Mouse (Mus musculus): ENCODE results near the gene Ifit1bl1. TPM values are rescaled to one million over a fixed set of nuclear protein-coding genes. Genes with fewer than 3 reads are reported as not detected.
"Not testable (repeated sequence)": the region's sequence is repeated elsewhere in the genome, so short reads cannot be mapped to it uniquely, and the experiment has no call there.

Gene Ifit1bl1
- polyA plus RNA-seq, 1 experiment from 2014 or later = 0.75 TPM

DNA sequence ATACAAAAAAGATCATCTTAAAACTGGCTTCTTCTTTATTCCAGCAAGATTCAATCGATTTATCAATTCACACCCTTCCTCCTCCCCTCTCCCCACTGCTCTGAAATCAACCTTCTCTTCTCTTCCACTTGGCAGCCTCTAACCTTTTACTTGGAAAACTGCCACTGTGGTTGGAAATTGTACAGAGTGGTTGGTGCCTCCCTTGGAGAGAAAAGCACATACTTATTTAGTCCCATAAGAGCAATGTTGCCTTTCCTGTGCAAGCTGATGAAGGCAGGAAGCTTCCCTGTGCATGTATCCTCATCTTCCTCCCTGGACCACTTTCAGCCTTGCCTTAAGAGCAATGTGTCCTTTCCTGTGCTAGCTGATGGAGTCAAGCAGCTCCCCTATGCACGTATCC lies 3.4 kb downstream of the Ifit1bl1 start:
- Histone ChIP-seq H3K9me3 (ENCODE audit: low read length) (no peaks in the 10 kb centered on the region), H3K27me3 (ENCODE audit: insufficient read depth, low read length) (no peaks in the 10 kb centered on the region), H3K36me3 (replicated peaks; ENCODE audit: insufficient read depth, low read length) (no peaks in the 10 kb centered on the region), H3K4me3 (ENCODE audit: low read depth, low read length) (no peak overlapping the region), H3K4me2 (ENCODE audit: low read depth, low read length) (no peak overlapping the region), H3K4me1 (ENCODE audit: insufficient read depth) (no peaks in the 10 kb centered on the region), H3K27ac (ENCODE audit: low read depth) (no peak overlapping the region), H3K9ac (replicated peaks) (no peak overlapping the region)
- TF ChIP-seq CTCF (IDR thresholded peaks at IDR 0.05; ENCODE audit: low read depth) = no peak
- no peak for TF ChIP-seq EP300 (IDR thresholded peaks at IDR 0.05; ENCODE audit: low read depth)
- DNase-seq (no peak), ATAC-seq (no peak)
- WGBS (ENCODE audit: insufficient replicate concordance) = 74% methylated on average over 2 of the region's 2 CpGs

- ATAC-seq (no peak), DNase-seq (no peak)
- Histone ChIP-seq H3K4me3 (ENCODE audit: low read depth, low read length) (no peak overlapping the region), H3K36me3 (replicated peaks; ENCODE audit: insufficient read depth, low read length) (no peaks in the 10 kb centered on the region), H3K9me3 (ENCODE audit: low read length) (no peaks in the 10 kb centered on the region), H3K27ac (ENCODE audit: low read depth) (no peak overlapping the region), H3K9ac (replicated peaks) (no peak overlapping the region), H3K4me2 (ENCODE audit: low read depth, low read length) (no peak overlapping the region), H3K27me3 (ENCODE audit: insufficient read depth, low read length) (no peaks in the 10 kb centered on the region), H3K4me1 (ENCODE audit: insufficient read depth) (no peaks in the 10 kb centered on the region)
- TF ChIP-seq EP300 (IDR thresholded peaks at IDR 0.05; ENCODE audit: low read depth) (no peak), CTCF (IDR thresholded peaks at IDR 0.05; ENCODE audit: low read depth) (no peak)
These were observed 4.9 kb downstream of the Ifit1bl1 start for GRCm38 (mm10) chr19:34596811-34597210.

DNA sequence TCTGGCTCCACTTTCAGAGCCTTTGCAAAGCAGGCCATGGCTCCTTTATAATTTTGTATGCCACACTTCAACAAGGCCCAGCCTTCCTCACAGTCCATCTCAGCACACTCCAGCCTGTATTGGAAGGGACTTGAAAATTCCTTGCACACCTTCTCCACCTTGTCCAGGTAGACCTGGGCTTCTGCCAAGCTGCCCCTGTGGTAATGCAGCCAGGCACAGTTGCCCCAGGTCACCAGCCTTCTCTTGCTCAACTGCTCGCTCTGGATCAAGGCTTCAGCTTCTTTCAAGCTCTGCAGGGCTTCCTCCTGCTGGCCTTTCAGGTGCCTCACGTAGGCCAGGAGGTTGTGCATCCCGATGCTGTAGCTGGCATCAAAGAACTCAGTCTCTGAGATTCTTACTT lies 7.2 kb downstream of the Ifit1bl1 start:
- H3K36me3 ChIP-seq (replicated peaks; ENCODE audit: insufficient read depth, low read length); DNase-seq; H3K9ac ChIP-seq (replicated peaks); H3K9me3 ChIP-seq (ENCODE audit: low read length); H3K4me3 ChIP-seq (ENCODE audit: low read depth, low read length); H3K27me3 ChIP-seq (ENCODE audit: insufficient read depth, low read length); H3K4me1 ChIP-seq (ENCODE audit: insufficient read depth); H3K27ac ChIP-seq (ENCODE audit: low read depth); ATAC-seq; H3K4me2 ChIP-seq (ENCODE audit: low read depth, low read length): not testable (repeated sequence)
- WGBS (ENCODE audit: insufficient replicate concordance) = 69% methylated on average over 3 of the region's 3 CpGs

- no peak for ATAC-seq
- Histone ChIP-seq H3K4me3 (ENCODE audit: low read depth, low read length) (no peak overlapping the region), H3K27ac (ENCODE audit: low read depth) (no peak overlapping the region), H3K36me3 (replicated peaks; ENCODE audit: insufficient read depth, low read length) (no peaks in the 10 kb centered on the region), H3K9me3 (ENCODE audit: low read length) (no peaks in the 10 kb centered on the region), H3K27me3 (ENCODE audit: insufficient read depth, low read length) (no peaks in the 10 kb centered on the region), H3K4me2 (ENCODE audit: low read depth, low read length) (no peak overlapping the region), H3K9ac (replicated peaks) (no peak overlapping the region), H3K4me1 (ENCODE audit: insufficient read depth) (no peaks in the 10 kb centered on the region)
- TF ChIP-seq EP300 (IDR thresholded peaks at IDR 0.05; ENCODE audit: low read depth) = no peak
- no peak for DNase-seq
- WGBS (ENCODE audit: insufficient replicate concordance) = 79% methylated on average over 2 of the region's 2 CpGs
These were observed 8.3 kb downstream of the Ifit1bl1 start for GRCm38 (mm10) chr19:34593456-34593855.

DNA sequence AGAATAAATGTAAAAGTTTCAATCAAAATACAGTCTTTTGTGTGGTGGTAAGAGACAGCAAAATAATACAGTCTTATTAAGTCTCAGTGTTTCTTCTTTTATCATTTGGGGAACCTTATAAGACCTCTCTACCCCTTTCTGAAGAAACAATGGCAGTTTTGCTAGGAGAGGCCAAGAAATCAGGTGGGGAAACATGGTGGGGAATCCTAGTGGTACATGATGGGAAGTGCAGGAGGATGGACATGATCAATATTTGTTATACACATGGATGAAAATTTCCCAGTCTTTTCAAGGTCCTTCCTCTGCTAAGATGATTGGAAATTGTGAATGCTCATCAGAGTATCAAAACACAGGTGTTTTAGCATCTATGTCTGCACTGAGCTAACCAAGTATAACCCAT lies 12.8 kb downstream of the Ifit1bl1 start:
- H3K4me2 ChIP-seq (ENCODE audit: low read depth, low read length) = no peak overlapping the region
- H3K4me3 ChIP-seq (ENCODE audit: low read depth, low read length) = no peak overlapping the region
- H3K27me3 ChIP-seq (ENCODE audit: insufficient read depth, low read length) = no peaks in the 10 kb centered on the region
- no peaks in the 10 kb centered on the region for H3K9me3 ChIP-seq (ENCODE audit: low read length)
- H3K9ac ChIP-seq (replicated peaks) = no peak overlapping the region
- TF ChIP-seq EP300 (IDR thresholded peaks at IDR 0.05; ENCODE audit: low read depth) = no peak
- TF ChIP-seq CTCF (IDR thresholded peaks at IDR 0.05; ENCODE audit: low read depth) = peak; percentile 31
- H3K36me3 ChIP-seq (replicated peaks; ENCODE audit: insufficient read depth, low read length) = no peaks in the 10 kb centered on the region
- H3K4me1 ChIP-seq (ENCODE audit: insufficient read depth) = no peaks in the 10 kb centered on the region
- H3K27ac ChIP-seq (ENCODE audit: low read depth) = no peak overlapping the region
- DNase-seq (no peak), ATAC-seq (no peak)

DNA sequence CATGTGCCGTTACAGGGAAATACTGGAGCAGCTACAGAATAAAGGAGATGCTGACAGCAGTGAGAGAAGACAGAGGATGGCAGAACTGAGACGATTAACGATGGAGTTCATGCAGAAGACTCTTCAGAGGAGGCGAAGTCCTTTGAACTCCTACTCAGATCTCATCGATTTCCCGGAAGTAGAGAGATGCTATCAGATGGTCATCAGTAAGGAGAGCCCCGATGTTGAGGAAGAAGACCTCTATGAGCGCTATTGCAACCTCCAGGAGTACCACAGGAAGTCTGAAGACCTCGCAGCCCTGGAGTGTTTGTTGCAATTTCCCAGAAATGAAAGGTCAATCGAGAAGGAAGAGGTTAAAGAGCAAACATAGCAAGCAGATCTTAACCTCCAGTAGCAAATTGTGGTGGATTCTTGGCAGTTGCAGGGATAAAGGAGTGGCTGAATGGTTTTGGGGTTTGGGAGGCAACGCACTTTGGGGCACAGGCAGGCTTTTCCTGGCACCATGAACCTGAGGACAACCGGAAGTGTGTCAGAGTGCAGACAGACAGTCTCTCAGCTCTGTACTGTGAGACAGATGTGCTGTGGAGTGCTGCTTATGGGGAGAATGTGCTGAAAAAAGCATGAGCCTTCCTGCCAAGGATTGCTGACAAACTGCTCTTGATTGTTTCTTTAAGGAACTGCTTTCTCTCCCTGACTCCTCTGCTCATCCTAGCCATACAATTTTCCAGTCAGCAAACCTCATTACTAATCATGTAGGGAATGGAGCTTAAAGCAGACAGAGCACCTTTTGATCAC lies 13.7 kb downstream of the Ifit1bl1 start:
- peak; percentile 65 for ATAC-seq

DNA sequence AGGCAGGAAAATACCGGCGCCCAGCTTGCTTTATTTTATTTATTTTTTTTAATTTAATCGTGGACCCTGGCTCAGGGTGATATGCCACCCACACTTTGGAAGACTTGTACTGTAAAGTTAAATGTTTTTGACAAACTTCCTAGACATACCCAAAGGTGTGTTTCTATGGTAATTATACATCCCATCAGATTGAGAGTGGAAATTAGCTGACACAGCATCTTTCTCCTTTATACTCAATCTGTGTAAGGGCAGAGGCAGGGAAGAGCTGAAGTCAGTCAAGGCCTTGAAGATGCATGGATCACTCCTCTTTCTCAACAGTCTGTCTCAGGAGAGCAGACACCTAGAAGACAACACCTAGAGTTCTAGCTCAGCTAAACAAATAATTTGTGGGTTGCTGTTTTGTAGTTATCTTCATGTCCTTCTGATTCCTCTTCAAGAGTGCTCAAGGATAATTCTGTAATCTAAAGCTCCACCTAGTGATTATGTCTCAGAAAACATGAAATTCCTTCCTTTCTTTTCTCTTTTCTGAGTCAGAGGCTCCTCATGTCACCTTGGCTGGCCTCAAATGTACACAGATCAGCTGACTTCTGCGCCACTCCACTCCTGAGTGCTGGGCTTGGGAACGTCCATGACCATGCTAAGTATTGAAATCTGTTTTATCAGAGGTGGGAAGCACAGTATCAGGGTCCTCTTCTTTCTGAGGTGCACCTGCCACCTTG lies 15.9 kb downstream of the Ifit1bl1 start:
- H3K4me3 ChIP-seq (ENCODE audit: low read depth, low read length); H3K4me1 ChIP-seq (ENCODE audit: insufficient read depth); H3K36me3 ChIP-seq (replicated peaks; ENCODE audit: insufficient read depth, low read length); H3K9me3 ChIP-seq (ENCODE audit: low read length); H3K9ac ChIP-seq (replicated peaks); H3K27me3 ChIP-seq (ENCODE audit: insufficient read depth, low read length); ATAC-seq; DNase-seq; H3K27ac ChIP-seq (ENCODE audit: low read depth): not testable (repeated sequence)
- H3K4me2 ChIP-seq (ENCODE audit: low read depth, low read length) = peak overlapping the region; percentile 19; the same call in 1 of the 2 replicates
- WGBS (ENCODE audit: insufficient replicate concordance) = 65% methylated on average over 5 of the region's 5 CpGs

More for the DNA sequence above, 13.7 kb downstream of the Ifit1bl1 start:
- not testable (repeated sequence) for DNase-seq; H3K4me1 ChIP-seq (ENCODE audit: insufficient read depth); H3K9ac ChIP-seq (replicated peaks); H3K27ac ChIP-seq (ENCODE audit: low read depth); H3K4me2 ChIP-seq (ENCODE audit: low read depth, low read length); H3K4me3 ChIP-seq (ENCODE audit: low read depth, low read length); H3K9me3 ChIP-seq (ENCODE audit: low read length); H3K27me3 ChIP-seq (ENCODE audit: insufficient read depth, low read length); H3K36me3 ChIP-seq (replicated peaks; ENCODE audit: insufficient read depth, low read length)
- peak; percentile 23; the same call in 1 of the 2 replicates for TF ChIP-seq EP300 (IDR thresholded peaks at IDR 0.05; ENCODE audit: low read depth)
- WGBS (ENCODE audit: insufficient replicate concordance) = 61% methylated on average over 6 of the region's 12 CpGs

DNA sequence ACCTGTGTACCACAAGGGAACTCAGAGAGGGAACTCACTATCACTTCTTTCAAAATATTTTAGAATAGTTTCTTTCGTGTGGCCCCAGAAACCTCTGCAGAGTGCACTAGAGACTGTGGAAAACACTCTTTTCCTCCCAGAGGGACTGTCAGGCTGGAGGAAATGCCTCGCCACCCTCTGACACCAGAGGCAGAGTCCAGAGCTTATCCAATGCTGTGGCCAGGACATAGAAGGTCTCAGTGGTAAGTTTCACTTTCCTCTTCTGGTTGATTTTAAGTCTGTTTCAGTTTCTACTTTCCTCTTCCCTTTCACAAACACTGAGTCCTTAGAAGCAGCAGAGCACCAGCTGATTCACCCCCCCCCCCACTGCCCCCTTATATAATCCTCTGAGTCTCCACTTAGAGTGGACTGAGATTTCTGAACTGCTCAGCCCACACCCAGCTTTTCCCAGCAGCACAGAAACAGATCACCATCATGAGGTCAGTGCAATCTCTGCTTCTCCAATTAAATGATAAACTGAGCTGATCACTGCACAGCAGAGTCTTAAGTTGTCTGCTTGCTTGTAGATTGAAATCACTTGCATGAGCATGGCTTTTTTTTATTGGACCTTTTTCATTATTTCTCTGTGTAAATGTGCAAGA lies 18.5 kb downstream of the Ifit1bl1 start, which contains the start of gene Ifit3:
TSS of gene Ifit3 (plus strand) at position 406 of the 641 bp plus-strand sequence.
- H3K4me1 ChIP-seq (ENCODE audit: insufficient read depth); H3K9ac ChIP-seq (replicated peaks); DNase-seq; H3K36me3 ChIP-seq (replicated peaks; ENCODE audit: insufficient read depth, low read length); H3K9me3 ChIP-seq (ENCODE audit: low read length); H3K27me3 ChIP-seq (ENCODE audit: insufficient read depth, low read length); H3K4me2 ChIP-seq (ENCODE audit: low read depth, low read length): not testable (repeated sequence)
- whole genome bisulfite sequencing (ENCODE audit: insufficient replicate concordance) = 22% methylated on average over 2 of the region's 2 CpGs
- Histone ChIP-seq H3K27ac (ENCODE audit: low read depth) (peak within 1 kb of the TSS; percentile 23; the same call in 1 of the 2 replicates), H3K4me3 (ENCODE audit: low read depth, low read length) (0 out of 2 replicates have a peak within 1 kb of the TSS, but pooled peaks have one; percentile 8)
- peak; percentile 85 for ATAC-seq

DNA sequence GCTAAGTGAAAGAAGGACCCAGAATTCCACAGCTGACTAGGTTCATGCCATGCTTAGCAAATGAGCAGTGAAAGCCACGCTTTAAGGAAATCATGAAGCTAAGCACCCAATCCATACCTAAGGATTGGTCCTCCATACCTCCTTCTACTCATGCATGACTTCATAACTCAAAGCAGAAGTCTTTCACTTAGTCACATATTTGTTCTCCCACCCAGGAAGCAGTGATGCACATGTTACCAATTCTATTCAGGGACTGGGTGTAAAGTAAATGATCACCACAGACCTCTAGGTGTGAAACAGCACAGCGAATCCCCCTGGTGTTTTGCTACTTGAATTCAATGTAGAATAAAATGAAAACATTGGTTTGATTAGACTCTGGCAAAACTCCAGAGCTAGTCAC lies 19.1 kb downstream of the Ifit1bl1 start:
- H3K27me3 ChIP-seq (ENCODE audit: insufficient read depth, low read length); H3K9me3 ChIP-seq (ENCODE audit: low read length); H3K4me1 ChIP-seq (ENCODE audit: insufficient read depth); H3K36me3 ChIP-seq (replicated peaks; ENCODE audit: insufficient read depth, low read length); H3K4me2 ChIP-seq (ENCODE audit: low read depth, low read length); DNase-seq; H3K9ac ChIP-seq (replicated peaks); H3K4me3 ChIP-seq (ENCODE audit: low read depth, low read length): not testable (repeated sequence)
- 74% methylated on average over 2 of the region's 2 CpGs for WGBS (ENCODE audit: insufficient replicate concordance)
- H3K27ac ChIP-seq (ENCODE audit: low read depth) = peak overlapping the region; percentile 23; the same call in 1 of the 2 replicates
- ATAC-seq = peak; percentile 37
